Mouse (Mus musculus) testis, postnatal 10 days (tissue): ENCODE data around the gene Tulp1.
"Not testable (repeated sequence)": the region's sequence is repeated elsewhere in the genome, so short reads cannot be mapped to it uniquely, and the experiment has no call there.

ENCODE experiments used
- DNase-seq: peaks from one replicate; pipeline ENCODE4 v3.0.0; 2021; ENCODE audit warnings: low spot score

Gene Tulp1

GRCm38 (mm10) chr17:28340578-28340977, 24.4 kb downstream of the Tulp1 start:
- DNase-seq: no peak

- DNase-seq: no peak
These were observed 27.5 kb downstream of the Tulp1 start for GRCm38 (mm10) chr17:28337547-28337946.

GRCm38 (mm10) chr17:28335267-28335666, 29.8 kb downstream of the Tulp1 start:
- DNase-seq: no peak

- DNase-seq: peak; percentile 70
These were observed 32.0 kb downstream of the Tulp1 start for GRCm38 (mm10) chr17:28332915-28333546.

- DNase-seq: peak; percentile 46
These were observed 32.7 kb downstream of the Tulp1 start for GRCm38 (mm10) chr17:28332113-28332914.

- no peak for DNase-seq
These were observed 33.5 kb downstream of the Tulp1 start for GRCm38 (mm10) chr17:28331241-28332112.

- DNase-seq: not testable (repeated sequence)
These were observed 34.4 kb downstream of the Tulp1 start for GRCm38 (mm10) chr17:28330590-28330989.

GRCm38 (mm10) chr17:28330232-28330546, 34.8 kb downstream of the Tulp1 start:
- DNase-seq: no peak

GRCm38 (mm10) chr17:28329503-28330231, 35.4 kb downstream of the Tulp1 start:
- DNase-seq: no peak

- DNase-seq: no peak
These were observed 36.1 kb downstream of the Tulp1 start for GRCm38 (mm10) chr17:28328946-28329345.

GRCm38 (mm10) chr17:28328366-28328928, 36.6 kb downstream of the Tulp1 start, which contains the start of gene Rpl10a:
TSS of gene Rpl10a (plus strand) at chr17:28328471.
- peak; percentile 99 for DNase-seq

GRCm38 (mm10) chr17:28327673-28328325, 37.2 kb downstream of the Tulp1 start:
- no peak for DNase-seq

- no peak for DNase-seq
These were observed 38.1 kb downstream of the Tulp1 start for GRCm38 (mm10) chr17:28326951-28327350.

- no peak for DNase-seq
These were observed 39.3 kb downstream of the Tulp1 start for GRCm38 (mm10) chr17:28325751-28326150.

- DNase-seq: not testable (repeated sequence)
These were observed 40.6 kb downstream of the Tulp1 start for GRCm38 (mm10) chr17:28324416-28324815.

GRCm38 (mm10) chr17:28323786-28324185, 41.2 kb downstream of the Tulp1 start:
- DNase-seq: no peak

- DNase-seq: no peak
These were observed 43.3 kb downstream of the Tulp1 start for GRCm38 (mm10) chr17:28321700-28322099.

- no peak for DNase-seq
These were observed 47.3 kb downstream of the Tulp1 start for GRCm38 (mm10) chr17:28317725-28318124.

- DNase-seq: no peak
These were observed 47.9 kb downstream of the Tulp1 start for GRCm38 (mm10) chr17:28317091-28317490.

- DNase-seq: no peak
These were observed 48.5 kb downstream of the Tulp1 start for GRCm38 (mm10) chr17:28316476-28316875.

- DNase-seq: no peak
These were observed 49.3 kb downstream of the Tulp1 start for GRCm38 (mm10) chr17:28315611-28316160.
